Mouse (Mus musculus): ENCODE measurements around the gene Mtor. TPM values are rescaled to one million over a fixed set of nuclear protein-coding genes. Genes with fewer than 3 reads are reported as not detected.

The Mtor gene
- polyA plus RNA-seq, 1 experiment = 30.7 TPM

DNA sequence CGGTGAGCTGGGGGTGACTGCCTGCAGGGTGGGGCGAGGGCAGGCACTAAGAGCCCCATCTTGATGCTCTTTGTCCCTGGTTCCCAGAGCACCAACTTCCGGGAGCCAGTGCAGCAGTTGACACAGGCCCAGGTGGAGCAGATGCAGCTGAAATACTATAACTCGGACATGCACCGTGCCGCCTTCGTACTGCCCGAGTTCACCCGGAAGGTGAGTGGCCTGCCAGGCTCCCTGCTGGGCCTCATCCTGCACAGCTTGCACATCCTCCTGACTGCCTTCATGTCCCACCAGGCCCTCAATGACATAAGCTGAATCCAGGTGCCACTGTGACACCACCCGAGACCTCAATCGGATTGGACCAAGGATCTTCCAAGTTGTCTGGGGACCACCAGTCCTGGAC is 145.6 kb downstream of the Mtor start:
- no peak overlapping the region for H3K27ac ChIP-seq (ENCODE audit: insufficient read depth, low read length)
- H3K4me1 ChIP-seq (ENCODE audit: control insufficient read depth, insufficient read depth, low read length) = peaks cover 7% of the 10 kb centered on the region
- H3K4me3 ChIP-seq (ENCODE audit: insufficient read depth, low read length) = no peak overlapping the region
- TF ChIP-seq CTCF (IDR thresholded peaks at IDR 0.05; ENCODE audit: extremely low read depth, insufficient read depth, low read length) = no peak
- no peak for TF ChIP-seq POLR2A (IDR thresholded peaks at IDR 0.05; ENCODE audit: extremely low read depth, insufficient read depth, low read length)

DNA sequence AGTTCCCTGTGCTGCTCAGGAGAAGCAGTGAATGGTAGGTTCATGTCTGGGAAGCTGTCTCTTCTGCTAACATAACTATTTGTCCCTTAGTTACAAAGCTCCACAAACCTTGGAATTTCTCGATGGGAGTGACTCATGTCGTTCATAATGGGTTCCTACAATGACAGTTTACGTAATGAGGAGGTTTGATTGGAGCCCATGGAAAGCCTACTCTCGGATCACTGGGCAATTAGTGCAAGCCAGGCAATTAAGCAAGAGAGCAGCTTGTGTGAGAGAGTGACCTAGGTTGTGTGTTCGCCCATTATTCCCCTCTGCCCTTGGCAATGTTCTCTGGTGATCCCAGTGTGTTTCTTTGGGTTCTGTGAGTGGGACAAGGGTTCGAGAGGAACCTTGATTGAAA is 147.5 kb downstream of the Mtor start:
- Histone ChIP-seq H3K4me3 (ENCODE audit: insufficient read depth, low read length) (no peak overlapping the region), H3K27ac (ENCODE audit: insufficient read depth, low read length) (no peak overlapping the region), H3K4me1 (ENCODE audit: control insufficient read depth, insufficient read depth, low read length) (peaks cover 5% of the 10 kb centered on the region)
- TF ChIP-seq POLR2A (IDR thresholded peaks at IDR 0.05; ENCODE audit: extremely low read depth, insufficient read depth, low read length) (no peak), CTCF (IDR thresholded peaks at IDR 0.05; ENCODE audit: extremely low read depth, insufficient read depth, low read length) (no peak)

- Histone ChIP-seq H3K27ac (ENCODE audit: insufficient read depth, low read length) (no peak overlapping the region), H3K4me1 (ENCODE audit: control insufficient read depth, insufficient read depth, low read length) (peaks cover 5% of the 10 kb centered on the region), H3K4me3 (ENCODE audit: insufficient read depth, low read length) (no peak overlapping the region)
- TF ChIP-seq POLR2A (IDR thresholded peaks at IDR 0.05; ENCODE audit: extremely low read depth, insufficient read depth, low read length) = no peak
- no peak for TF ChIP-seq CTCF (IDR thresholded peaks at IDR 0.05; ENCODE audit: extremely low read depth, insufficient read depth, low read length)
Measured at GRCm38 (mm10) chr4:148596731-148597130, 148.3 kb downstream of the Mtor start.

DNA sequence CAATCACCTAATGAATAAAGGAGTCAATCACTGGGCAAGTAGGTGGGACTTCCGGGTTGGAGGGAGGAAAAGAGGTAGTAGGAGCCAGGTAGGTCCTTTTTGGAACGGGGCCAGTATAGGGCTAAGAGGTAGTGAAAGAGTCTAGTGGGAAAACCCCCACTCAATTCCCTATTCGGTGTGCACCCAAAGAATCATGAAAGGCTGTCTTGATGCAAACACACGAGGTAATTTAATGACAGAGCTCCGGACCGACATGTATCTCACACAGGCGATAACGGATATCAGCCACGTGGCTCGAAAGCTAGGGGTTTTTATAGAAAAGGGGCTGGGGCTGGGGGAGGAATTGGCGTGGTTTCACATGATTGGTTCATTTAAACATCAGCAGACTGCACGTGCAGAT is 150.4 kb downstream of the Mtor start:
- TF ChIP-seq POLR2A (IDR thresholded peaks at IDR 0.05; ENCODE audit: extremely low read depth, insufficient read depth, low read length) = no peak
- TF ChIP-seq CTCF (IDR thresholded peaks at IDR 0.05; ENCODE audit: extremely low read depth, insufficient read depth, low read length) = no peak
- H3K27ac ChIP-seq (ENCODE audit: insufficient read depth, low read length) = no peak overlapping the region

DNA sequence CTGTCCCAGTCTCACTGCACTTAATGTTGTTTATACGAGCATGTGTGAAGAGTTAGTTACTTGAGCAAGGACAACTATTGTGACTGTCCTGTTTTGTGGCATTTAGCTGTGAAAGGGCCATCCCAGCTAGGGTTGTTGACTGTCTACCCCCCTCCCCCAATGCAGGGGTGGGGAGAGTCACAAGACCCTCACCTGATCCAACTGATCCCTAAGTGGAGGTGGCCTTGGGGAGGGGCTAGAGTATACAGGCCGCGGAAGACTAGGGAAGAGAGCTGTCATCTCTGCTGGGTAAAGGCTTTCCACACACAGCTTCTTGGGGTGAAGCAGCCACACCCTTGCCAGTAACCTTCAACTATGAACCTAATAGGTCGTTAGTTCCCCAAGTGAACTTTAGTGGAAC is 151.9 kb downstream of the Mtor start:
- no peak for TF ChIP-seq CTCF (IDR thresholded peaks at IDR 0.05; ENCODE audit: extremely low read depth, insufficient read depth, low read length)
- no peak for TF ChIP-seq POLR2A (IDR thresholded peaks at IDR 0.05; ENCODE audit: extremely low read depth, insufficient read depth, low read length)
- peaks cover 1% of the 10 kb centered on the region for H3K4me1 ChIP-seq (ENCODE audit: control insufficient read depth, insufficient read depth, low read length)
- no peak overlapping the region for H3K4me3 ChIP-seq (ENCODE audit: insufficient read depth, low read length)
- no peak overlapping the region for H3K27ac ChIP-seq (ENCODE audit: insufficient read depth, low read length)

More for the DNA sequence above, 150.4 kb downstream of the Mtor start:
- Histone ChIP-seq H3K4me1 (ENCODE audit: control insufficient read depth, insufficient read depth, low read length) (no peaks in the 10 kb centered on the region; the same call in none of the 2 replicates), H3K4me3 (ENCODE audit: insufficient read depth, low read length) (no peak overlapping the region)

DNA sequence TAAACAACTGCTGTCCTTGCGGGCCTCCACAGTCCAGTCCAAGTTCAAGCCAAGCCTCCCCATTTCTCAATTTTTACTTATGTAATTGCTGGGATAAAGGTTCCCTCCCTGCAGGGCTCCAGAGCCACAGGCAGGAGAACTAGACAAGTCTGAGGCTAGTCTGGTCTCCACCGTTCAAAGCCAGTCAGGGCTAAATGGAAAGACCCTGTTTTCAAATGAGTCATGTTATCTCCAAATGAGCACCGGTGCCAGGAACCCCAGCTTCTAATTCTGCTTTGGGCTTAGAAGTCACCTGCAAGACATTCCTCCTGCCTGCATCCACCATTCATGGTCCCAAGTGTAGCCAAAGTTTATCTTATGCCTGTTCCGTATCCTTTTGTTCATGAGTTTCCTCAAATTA is 153.5 kb downstream of the Mtor start:
- TF ChIP-seq CTCF (IDR thresholded peaks at IDR 0.05; ENCODE audit: extremely low read depth, insufficient read depth, low read length) (no peak), POLR2A (IDR thresholded peaks at IDR 0.05; ENCODE audit: extremely low read depth, insufficient read depth, low read length) (no peak)
- no peak overlapping the region for H3K4me3 ChIP-seq (ENCODE audit: insufficient read depth, low read length)
- peaks cover 1% of the 10 kb centered on the region for H3K4me1 ChIP-seq (ENCODE audit: control insufficient read depth, insufficient read depth, low read length)
- H3K27ac ChIP-seq (ENCODE audit: insufficient read depth, low read length) = no peak overlapping the region

DNA sequence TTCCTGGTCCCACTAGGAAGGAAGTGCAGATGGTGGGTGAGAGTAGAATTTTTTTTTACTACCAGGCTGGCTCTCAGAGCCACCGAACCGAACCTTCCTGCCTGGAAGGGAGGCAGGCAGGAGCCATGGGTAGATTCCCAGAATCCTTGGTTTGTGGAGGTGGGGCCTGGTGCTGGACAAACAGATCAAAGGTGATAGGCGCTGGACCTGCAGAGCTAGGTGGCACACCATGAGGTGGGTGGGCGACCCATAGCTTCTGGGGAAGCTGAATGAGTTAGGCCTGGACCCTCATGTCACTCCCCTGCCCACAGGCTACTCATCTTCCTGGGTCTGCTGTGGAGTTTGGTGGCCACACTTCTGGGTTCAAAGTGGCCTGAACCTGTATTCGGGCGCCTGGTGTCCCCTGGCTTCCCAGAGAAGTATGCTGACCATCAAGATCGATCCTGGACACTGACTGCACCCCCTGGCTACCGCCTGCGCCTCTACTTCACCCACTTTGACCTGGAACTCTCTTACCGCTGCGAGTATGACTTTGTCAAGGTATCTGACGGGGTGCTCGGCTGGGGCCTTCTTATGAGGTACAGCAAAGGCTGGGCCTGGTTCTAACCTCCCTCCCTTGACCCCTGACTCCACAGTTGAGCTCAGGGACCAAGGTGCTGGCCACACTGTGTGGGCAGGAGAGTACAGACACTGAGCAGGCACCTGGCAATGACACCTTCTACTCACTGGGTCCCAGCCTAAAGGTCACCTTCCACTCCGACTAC is 154.1 kb downstream of the Mtor start, which contains the start of gene Masp2:
Gene Masp2, plus strand, starts transcription at position 198 of the 764 bp plus-strand sequence.
- Histone ChIP-seq H3K27ac (ENCODE audit: insufficient read depth, low read length) (0 out of 2 replicates have a peak within 1 kb of the TSS, but pooled peaks have one; percentile 24), H3K4me3 (ENCODE audit: insufficient read depth, low read length) (no peak within 1 kb of the TSS), H3K4me1 (ENCODE audit: control insufficient read depth, insufficient read depth, low read length) (peaks cover 1% of the 10 kb centered on the region)
- TF ChIP-seq CTCF (IDR thresholded peaks at IDR 0.05; ENCODE audit: extremely low read depth, insufficient read depth, low read length) = no peak
- TF ChIP-seq POLR2A (IDR thresholded peaks at IDR 0.05; ENCODE audit: extremely low read depth, insufficient read depth, low read length) = no peak

DNA sequence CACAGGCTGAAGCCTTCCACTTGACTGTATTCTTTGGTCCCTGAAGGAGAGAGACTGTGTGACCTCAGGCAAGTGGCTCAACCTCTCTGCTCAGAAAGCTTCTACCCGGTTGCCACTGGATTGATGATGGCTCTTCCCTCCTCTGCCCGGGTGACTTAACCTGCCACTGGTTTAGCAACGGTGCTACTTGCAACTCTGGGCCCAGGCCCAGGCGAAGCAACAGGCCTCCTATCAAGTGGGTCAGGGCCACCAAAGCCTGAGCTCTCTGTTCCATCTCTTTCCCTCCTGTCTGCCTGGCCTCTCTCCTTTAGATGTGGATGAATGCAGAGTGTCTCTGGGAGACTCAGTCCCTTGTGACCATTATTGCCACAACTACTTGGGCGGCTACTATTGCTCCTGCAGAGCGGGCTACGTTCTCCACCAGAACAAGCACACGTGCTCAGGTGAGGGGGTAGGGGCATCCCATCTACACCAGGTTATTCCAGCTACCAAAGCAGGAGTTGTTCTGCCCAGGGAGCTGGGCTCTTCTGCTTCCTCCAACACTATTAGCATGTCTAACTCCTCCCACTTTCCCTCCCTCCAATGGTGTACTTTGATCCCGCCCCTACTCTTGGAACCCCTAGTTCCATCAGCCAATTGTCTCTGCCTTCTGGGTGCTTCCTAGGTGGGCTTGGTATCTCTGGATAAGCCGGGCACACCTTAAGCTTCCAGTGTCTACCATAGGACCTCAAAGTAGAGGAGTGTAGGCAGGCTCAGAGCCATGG is 155.1 kb downstream of the Mtor start:
- Histone ChIP-seq H3K27ac (ENCODE audit: insufficient read depth, low read length) (peak overlapping the region; percentile 24), H3K4me3 (ENCODE audit: insufficient read depth, low read length) (no peak overlapping the region), H3K4me1 (ENCODE audit: control insufficient read depth, insufficient read depth, low read length) (peaks cover 1% of the 10 kb centered on the region)
- no peak for TF ChIP-seq POLR2A (IDR thresholded peaks at IDR 0.05; ENCODE audit: extremely low read depth, insufficient read depth, low read length)
- TF ChIP-seq CTCF (IDR thresholded peaks at IDR 0.05; ENCODE audit: extremely low read depth, insufficient read depth, low read length) = no peak

GRCm38 (mm10) chr4:148604141-148604540 is 155.7 kb downstream of the Mtor start:
- peak overlapping the region; percentile 30 for H3K27ac ChIP-seq (ENCODE audit: insufficient read depth, low read length)
- H3K4me1 ChIP-seq (ENCODE audit: control insufficient read depth, insufficient read depth, low read length) = peaks cover 1% of the 10 kb centered on the region
- no peak overlapping the region for H3K4me3 ChIP-seq (ENCODE audit: insufficient read depth, low read length)
- TF ChIP-seq CTCF (IDR thresholded peaks at IDR 0.05; ENCODE audit: extremely low read depth, insufficient read depth, low read length) (no peak), POLR2A (IDR thresholded peaks at IDR 0.05; ENCODE audit: extremely low read depth, insufficient read depth, low read length) (0 out of 2 replicates have a peak, but pooled peaks have one; percentile 15)

Data from cortical plate, adult 2 months (tissue).